Mouse (Mus musculus): ENCODE measurements around the gene Spata33. TPM values are rescaled to one million over a fixed set of nuclear protein-coding genes. Genes with fewer than 3 reads are reported as not detected.
A peak's percentile ranks its signal among the peaks of the same experiment; 100 is the strongest.
"Not testable (repeated sequence)": the region's sequence is repeated elsewhere in the genome, so short reads cannot be mapped to it uniquely, and the experiment has no call there.

Gene Spata33
- polyA plus RNA-seq, 1 experiment from 2014 or later = 3.6 TPM

DNA sequence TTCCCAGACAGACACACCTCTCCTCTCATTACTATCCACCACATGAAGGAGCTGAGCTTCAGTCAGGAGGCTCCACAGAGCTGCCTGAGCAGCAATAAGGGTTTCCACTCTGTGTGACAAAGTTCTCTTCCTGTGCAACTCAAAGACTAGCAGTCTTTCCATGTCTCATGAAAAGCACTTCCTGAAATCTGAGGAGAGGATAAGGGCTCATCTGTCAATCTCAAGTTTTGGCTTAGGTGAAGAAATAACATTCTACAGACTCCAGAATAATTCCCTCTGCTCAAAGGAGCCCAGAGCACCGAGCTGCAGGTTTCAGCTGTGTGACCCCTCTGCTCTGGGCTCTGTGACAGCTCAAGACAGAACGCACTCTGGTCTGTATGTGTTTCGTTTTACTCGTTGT lies 40.3 kb downstream of the Spata33 start:
- Histone ChIP-seq H3K4me3 (peak overlapping the region; percentile 96), H3K27ac (peak overlapping the region; percentile 90; the same call in 1 of the 2 replicates), H3K4me2 (peak overlapping the region; percentile 90), H3K4me1 (replicated peaks) (peaks cover 21% of the 10 kb centered on the region), H3K27me3 (no peaks in the 10 kb centered on the region), H3K9me3 (replicated peaks) (no peaks in the 10 kb centered on the region), H3K36me3 (peaks cover 41% of the 10 kb centered on the region), H3K9ac (peak overlapping the region; percentile 98; the same call in 1 of the 2 replicates)
- 34% methylated on average over 4 of the region's 4 CpGs for WGBS
- ATAC-seq (replicated peaks; ENCODE audit: insufficient number of reproducible peaks, insufficient read depth, low FRiP score, low read depth) = no peak

DNA sequence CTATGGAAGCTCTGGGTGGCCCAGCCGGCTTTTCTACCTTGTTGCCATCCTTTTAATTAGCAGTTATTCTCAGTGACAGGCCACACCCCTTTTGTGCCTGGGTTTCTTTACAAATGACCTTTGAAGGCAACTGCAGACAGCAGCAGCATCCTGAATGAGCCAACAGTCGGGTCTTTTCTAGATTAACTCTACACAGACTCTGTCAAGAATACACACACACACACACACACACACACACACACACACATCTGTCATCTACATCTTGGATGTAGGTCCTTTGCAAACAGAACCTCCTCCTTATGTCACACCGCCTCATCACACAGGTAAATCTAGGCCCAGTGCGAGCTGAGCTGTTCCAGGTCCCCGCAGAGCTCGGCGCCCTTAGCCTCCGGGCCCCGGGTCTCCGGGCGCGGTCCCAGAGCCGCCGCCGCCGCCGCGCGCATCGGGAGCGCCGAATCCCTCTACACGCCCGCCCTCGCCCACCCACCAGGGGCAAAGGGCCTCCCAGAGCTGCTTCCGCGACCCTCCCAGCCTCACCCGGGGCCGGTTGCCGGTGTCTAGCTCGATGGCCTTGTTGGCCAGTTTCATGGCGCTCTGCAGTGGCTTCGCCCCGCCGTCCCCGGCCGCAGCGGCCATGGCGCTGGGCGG lies 40.9 kb downstream of the Spata33 start:
- peak; percentile 32 for ATAC-seq (replicated peaks; ENCODE audit: insufficient number of reproducible peaks, insufficient read depth, low FRiP score, low read depth)
- Histone ChIP-seq H3K4me1 (replicated peaks) (peaks cover 21% of the 10 kb centered on the region), H3K4me3 (peak overlapping the region; percentile 96), H3K27ac (peak overlapping the region; percentile 90), H3K4me2 (peak overlapping the region; percentile 90), H3K27me3 (no peaks in the 10 kb centered on the region), H3K36me3 (peaks cover 37% of the 10 kb centered on the region), H3K9ac (peak overlapping the region; percentile 98), H3K9me3 (replicated peaks) (no peaks in the 10 kb centered on the region)
- under 1% methylated on average over 40 of the region's 40 CpGs for WGBS

DNA sequence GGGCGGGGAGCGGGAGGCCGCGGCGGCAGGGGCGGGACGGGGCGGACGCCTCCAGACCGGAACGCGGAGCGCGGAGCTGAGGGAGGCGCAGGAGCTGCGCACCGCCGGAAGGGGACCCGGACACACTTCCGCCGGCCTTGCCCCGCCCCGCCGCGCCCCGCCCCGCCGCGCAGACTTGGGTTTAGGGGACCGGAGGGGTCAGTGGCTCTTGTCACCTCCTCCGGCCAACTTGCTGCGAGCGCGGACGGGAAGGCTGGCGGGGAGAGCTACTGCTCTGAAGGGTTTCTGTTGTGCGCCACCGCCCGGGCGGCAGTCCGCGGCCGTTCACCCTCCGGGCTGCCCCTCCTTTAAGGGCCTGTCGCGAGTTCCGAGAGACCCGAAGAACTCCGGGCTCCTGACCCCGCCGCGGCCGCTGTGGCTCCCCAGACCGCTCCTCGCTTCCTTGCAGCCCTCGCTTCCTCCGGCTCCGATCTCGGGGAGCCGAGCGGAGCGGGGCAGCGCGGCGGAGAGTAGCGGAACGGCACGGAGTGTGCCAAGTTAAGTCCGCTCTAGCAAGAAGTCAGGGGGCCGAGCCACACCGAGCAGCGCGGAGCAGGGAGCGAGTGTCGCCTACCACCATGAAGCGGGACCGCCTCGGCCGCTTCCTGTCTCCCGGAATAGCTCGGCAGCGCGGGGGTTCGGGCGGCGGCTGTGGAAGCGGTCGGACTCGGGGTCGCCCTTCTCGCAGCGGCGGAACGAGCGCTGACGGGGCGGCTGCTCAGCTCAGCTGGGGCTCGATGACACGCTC lies 41.7 kb downstream of the Spata33 start, which contains the start of the genes Zfp276 and Vps9d1:
Gene Zfp276 (plus strand): TSS at position 97 of the 787 bp plus-strand sequence.
Gene Vps9d1 (minus strand): TSS at position 250 of the 787 bp plus-strand sequence.
- Histone ChIP-seq H3K27ac (peak within 1 kb of the TSS; percentile 90), H3K4me1 (replicated peaks) (peaks cover 21% of the 10 kb centered on the region), H3K9me3 (replicated peaks) (no peaks in the 10 kb centered on the region), H3K9ac (peak within 1 kb of the TSS; percentile 98), H3K36me3 (peaks cover 37% of the 10 kb centered on the region), H3K27me3 (no peaks in the 10 kb centered on the region), H3K4me3 (peak within 1 kb of the TSS; percentile 96), H3K4me2 (peak within 1 kb of the TSS; percentile 90)
- peak; percentile 95 for ATAC-seq (replicated peaks; ENCODE audit: insufficient number of reproducible peaks, insufficient read depth, low FRiP score, low read depth)
- under 1% methylated on average over 94 of the region's 99 CpGs for WGBS

DNA sequence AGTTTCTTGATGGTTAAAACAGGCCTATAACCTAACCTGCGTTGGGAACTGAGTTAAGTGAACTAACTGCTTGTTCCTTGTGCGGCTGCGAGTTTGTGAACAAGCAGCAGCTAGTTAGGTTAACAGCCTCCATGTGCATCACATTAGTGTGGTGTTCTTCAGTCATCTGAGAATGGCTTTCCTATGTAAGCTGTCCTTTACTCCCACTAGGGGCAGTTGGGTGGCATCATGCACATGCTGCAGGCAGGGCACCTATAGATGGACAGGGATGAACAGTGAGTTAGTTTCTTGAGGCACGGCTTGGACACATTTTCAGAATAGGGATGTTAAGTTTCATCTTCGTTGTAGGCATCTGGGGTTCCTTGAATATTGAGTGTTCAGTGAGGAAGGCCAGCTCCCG lies 42.5 kb downstream of the Spata33 start:
- Histone ChIP-seq H3K4me3 (peak overlapping the region; percentile 96), H3K27me3 (no peaks in the 10 kb centered on the region), H3K27ac (no peak overlapping the region), H3K4me1 (replicated peaks) (peaks cover 21% of the 10 kb centered on the region), H3K9me3 (replicated peaks) (no peaks in the 10 kb centered on the region), H3K9ac (peak overlapping the region; percentile 98), H3K4me2 (peak overlapping the region; percentile 90), H3K36me3 (peaks cover 41% of the 10 kb centered on the region)
- ATAC-seq (replicated peaks; ENCODE audit: insufficient number of reproducible peaks, insufficient read depth, low FRiP score, low read depth) = no peak
- WGBS = 63% methylated on average over 6 of the region's 6 CpGs

DNA sequence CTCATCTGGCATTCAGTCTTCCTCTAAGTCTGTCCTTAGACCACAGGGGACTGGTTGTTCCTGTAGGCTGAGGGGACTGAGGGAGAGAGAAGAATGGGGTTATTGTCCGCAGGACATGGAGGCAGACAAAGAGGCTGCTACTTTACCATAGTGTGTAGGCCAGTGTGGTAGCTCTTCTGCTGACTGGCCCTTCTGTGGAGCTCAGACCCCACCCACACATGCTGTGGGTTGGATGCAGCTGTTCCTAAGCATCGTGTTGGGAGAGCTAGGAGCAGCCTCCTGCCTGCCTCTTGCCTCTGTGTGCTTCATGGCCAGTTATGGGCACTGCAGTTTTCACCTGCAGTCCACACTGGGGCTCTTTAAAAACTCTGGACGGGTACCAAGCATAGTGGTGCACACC lies 44.5 kb downstream of the Spata33 start:
- no peak for ATAC-seq (replicated peaks; ENCODE audit: insufficient number of reproducible peaks, insufficient read depth, low FRiP score, low read depth)
- H3K4me3 ChIP-seq = no peak overlapping the region
- no peaks in the 10 kb centered on the region for H3K9me3 ChIP-seq (replicated peaks)
- H3K4me1 ChIP-seq (replicated peaks) = peaks cover 21% of the 10 kb centered on the region
- H3K27me3 ChIP-seq = no peaks in the 10 kb centered on the region
- H3K27ac ChIP-seq = no peak overlapping the region
- peaks cover 43% of the 10 kb centered on the region for H3K36me3 ChIP-seq
- no peak overlapping the region for H3K4me2 ChIP-seq
- H3K9ac ChIP-seq = no peak overlapping the region
- 85% methylated on average over 3 of the region's 3 CpGs for WGBS

DNA sequence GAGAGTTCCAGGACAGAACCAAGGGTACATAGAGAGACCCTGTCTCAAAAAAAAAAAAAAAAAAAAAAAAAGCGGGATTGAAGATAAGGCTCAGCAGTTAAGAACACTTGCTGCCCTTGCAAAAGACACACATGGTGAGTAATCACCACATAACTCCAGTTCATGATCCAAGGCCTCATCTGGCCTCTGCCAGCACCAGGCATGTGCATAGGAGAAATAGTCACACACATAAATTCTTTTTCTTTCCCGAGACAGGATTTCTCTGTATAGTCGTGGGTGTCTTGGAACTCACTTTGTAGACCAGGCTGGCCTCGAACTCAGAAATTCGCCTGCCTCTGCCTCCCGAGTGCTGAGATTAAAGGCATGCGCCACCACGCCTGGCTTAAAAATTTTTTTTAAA lies 45.0 kb downstream of the Spata33 start:
- H3K27ac ChIP-seq; H3K4me2 ChIP-seq; H3K4me3 ChIP-seq; H3K9me3 ChIP-seq (replicated peaks); H3K9ac ChIP-seq; H3K27me3 ChIP-seq; ATAC-seq (replicated peaks; ENCODE audit: insufficient number of reproducible peaks, insufficient read depth, low FRiP score, low read depth): not testable (repeated sequence)
- Histone ChIP-seq H3K4me1 (replicated peaks) (peaks cover 19% of the 10 kb centered on the region), H3K36me3 (peaks cover 43% of the 10 kb centered on the region)
- 88% methylated on average over 8 of the region's 8 CpGs for WGBS

DNA sequence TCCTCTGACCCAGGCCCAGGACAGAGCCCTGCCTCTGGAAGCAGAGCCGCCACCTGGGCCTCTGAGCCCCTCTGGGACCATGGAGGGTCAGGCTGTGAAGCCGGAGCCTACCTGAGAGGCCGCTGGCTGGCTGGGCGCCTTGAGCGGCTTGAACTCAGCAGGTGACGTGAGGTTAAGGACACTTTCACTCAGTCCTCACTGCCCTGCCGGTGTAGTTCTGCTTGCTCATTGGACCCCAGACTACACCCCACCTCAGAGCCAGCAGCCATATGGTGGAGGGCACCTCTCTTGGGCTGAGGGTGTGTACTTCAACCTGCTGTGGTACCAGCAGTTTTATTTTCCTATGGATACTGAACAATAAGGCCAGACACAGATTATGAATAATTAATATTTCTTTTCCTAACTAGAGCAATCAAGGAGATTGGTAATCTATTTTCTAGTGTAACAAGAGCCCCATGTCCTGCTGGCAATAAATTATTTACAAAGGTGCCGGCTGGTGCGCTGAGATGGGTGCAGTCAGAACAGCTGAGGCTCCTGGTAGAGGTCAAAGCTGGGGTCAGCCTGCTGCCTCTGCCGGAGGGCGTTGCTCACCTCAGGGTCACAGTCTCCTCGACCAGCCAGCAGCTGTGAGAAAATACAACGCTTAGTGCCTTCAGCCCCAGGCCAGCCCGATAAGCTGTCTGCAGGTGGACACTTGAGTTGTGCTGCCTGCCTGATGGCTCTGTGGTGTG lies 55.5 kb downstream of the Spata33 start:
- Histone ChIP-seq H3K9me3 (replicated peaks) (no peaks in the 10 kb centered on the region), H3K27me3 (no peaks in the 10 kb centered on the region), H3K4me2 (no peak overlapping the region), H3K9ac (no peak overlapping the region), H3K4me3 (no peak overlapping the region), H3K4me1 (replicated peaks) (no peaks in the 10 kb centered on the region), H3K27ac (no peak overlapping the region), H3K36me3 (peaks cover 63% of the 10 kb centered on the region)
- no peak for ATAC-seq (replicated peaks; ENCODE audit: insufficient number of reproducible peaks, insufficient read depth, low FRiP score, low read depth)
- 72% methylated on average over 14 of the region's 14 CpGs for WGBS

DNA sequence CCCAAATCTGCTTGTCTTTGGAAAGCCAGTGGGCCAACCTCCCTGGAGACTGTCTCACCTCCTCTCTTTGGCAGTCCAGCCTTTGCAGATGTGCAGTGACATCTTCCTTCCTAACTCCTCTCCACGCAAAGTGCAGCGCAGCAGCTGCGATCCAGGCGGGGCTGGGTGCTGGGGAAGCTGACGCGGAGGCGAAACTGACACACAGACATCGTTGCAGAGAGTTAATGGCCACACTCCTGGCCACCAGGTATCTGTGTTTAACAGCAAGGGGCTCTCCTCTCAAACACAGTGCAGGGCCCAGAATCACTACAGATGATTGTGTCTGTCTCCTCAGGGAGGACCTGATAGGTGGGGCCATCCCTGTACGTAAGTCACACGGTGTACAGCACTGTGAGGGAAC lies 58.5 kb downstream of the Spata33 start:
- WGBS = 90% methylated on average over 10 of the region's 10 CpGs
- no peaks in the 10 kb centered on the region for H3K27me3 ChIP-seq
- no peaks in the 10 kb centered on the region for H3K9me3 ChIP-seq (replicated peaks)
- no peak overlapping the region for H3K9ac ChIP-seq
- ATAC-seq (replicated peaks; ENCODE audit: insufficient number of reproducible peaks, insufficient read depth, low FRiP score, low read depth) = no peak
- H3K4me2 ChIP-seq = no peak overlapping the region
- no peak overlapping the region for H3K4me3 ChIP-seq
- H3K27ac ChIP-seq = no peak overlapping the region
- H3K36me3 ChIP-seq = peaks cover 40% of the 10 kb centered on the region
- H3K4me1 ChIP-seq (replicated peaks) = no peaks in the 10 kb centered on the region

Other genes with a start within 250 kb of the Spata33 start
- gene Ankrd11, start 170.6 kb upstream of the Spata33 start, polyA plus RNA-seq (2015; fragmentation: Nextera tagmentation; extraction: Ambion mirVana) = 39.6 and 51.5 TPM in 2 replicates
- gene Spg7, start 149.9 kb upstream of the Spata33 start, polyA plus RNA-seq (2015; fragmentation: Nextera tagmentation; extraction: Ambion mirVana) = 60.1 and 64.3 TPM in 2 replicates
- 802 and 841 TPM in 2 replicates for gene Rpl13, start 110.5 kb upstream of the Spata33 start, polyA plus RNA-seq (2015; fragmentation: Nextera tagmentation; extraction: Ambion mirVana)
- gene Cpne7, start 95.5 kb upstream of the Spata33 start, polyA plus RNA-seq (2015; fragmentation: Nextera tagmentation; extraction: Ambion mirVana) = 0.18 and 0.25 TPM in 2 replicates
- gene Sult5a1, start 54.5 kb upstream of the Spata33 start, polyA plus RNA-seq (2015; fragmentation: Nextera tagmentation; extraction: Ambion mirVana) = 4.6 and 7.5 TPM in 2 replicates
- gene Dpep1, start 26.6 kb upstream of the Spata33 start, polyA plus RNA-seq (2015; fragmentation: Nextera tagmentation; extraction: Ambion mirVana) = 5.9 and 7.1 TPM in 2 replicates
- 89.2 and 106 TPM in 2 replicates for gene Chmp1a, start 69 bp upstream of the Spata33 start, polyA plus RNA-seq (2015; fragmentation: Nextera tagmentation; extraction: Ambion mirVana)
- 17.7 and 20.8 TPM in 2 replicates for gene Cdk10, start 12.0 kb downstream of the Spata33 start, polyA plus RNA-seq (2015; fragmentation: Nextera tagmentation; extraction: Ambion mirVana)
- 3.4 and 4.5 TPM in 2 replicates for gene Spata2l, start 23.4 kb downstream of the Spata33 start, polyA plus RNA-seq (2015; fragmentation: Nextera tagmentation; extraction: Ambion mirVana)
- 13.2 and 18.4 TPM in 2 replicates for gene Zfp276, start 41.4 kb downstream of the Spata33 start, polyA plus RNA-seq (2015; fragmentation: Nextera tagmentation; extraction: Ambion mirVana)
- gene Vps9d1, start 41.5 kb downstream of the Spata33 start, polyA plus RNA-seq (2015; fragmentation: Nextera tagmentation; extraction: Ambion mirVana) = 19.2 and 22.7 TPM in 2 replicates
- 14.5 and 17.0 TPM in 2 replicates for gene Fanca, start 105.7 kb downstream of the Spata33 start, polyA plus RNA-seq (2015; fragmentation: Nextera tagmentation; extraction: Ambion mirVana)
- gene Spire2, start 119.9 kb downstream of the Spata33 start, polyA plus RNA-seq (2015; fragmentation: Nextera tagmentation; extraction: Ambion mirVana) = 0.33 and 1.4 TPM in 2 replicates
- 137 and 144 TPM in 2 replicates for gene Tcf25, start 160.9 kb downstream of the Spata33 start, polyA plus RNA-seq (2015; fragmentation: Nextera tagmentation; extraction: Ambion mirVana)
- 0.08 TPM in 1 of 2 replicates, not detected in the other for gene Mc1r, start 194.3 kb downstream of the Spata33 start, polyA plus RNA-seq (2015; fragmentation: Nextera tagmentation; extraction: Ambion mirVana)
- 2.1 and 21.6 TPM in 2 replicates for gene Tubb3, start 198.6 kb downstream of the Spata33 start, polyA plus RNA-seq (2015; fragmentation: Nextera tagmentation; extraction: Ambion mirVana)
- gene Def8, start 210.7 kb downstream of the Spata33 start, polyA plus RNA-seq (2015; fragmentation: Nextera tagmentation; extraction: Ambion mirVana) = 25.7 and 33.3 TPM in 2 replicates

All from heart, embryonic 15.5 days (tissue).